Mouse (Mus musculus) C2C12 (cell line): ENCODE results near the gene Akt1s1.

Experiments
- CTCF ChIP-seq: IDR thresholded peaks from one replicate; pipeline ENCODE4 v1.5.1; 2011; ENCODE audit not compliant: control insufficient read depth, insufficient read depth, insufficient read length
- MAX ChIP-seq: IDR thresholded peaks from one replicate; pipeline ENCODE4 v1.6.1; 2011; ENCODE audit warnings: mild to moderate bottlenecking, control low read depth
- MYOG ChIP-seq: IDR thresholded peaks from one replicate; pipeline ENCODE4 v1.6.1; 2011; ENCODE audit not compliant: control insufficient read depth, insufficient read length; ENCODE audit errors: extremely low read depth
- USF1 ChIP-seq: IDR thresholded peaks from one replicate; pipeline ENCODE4 v1.6.1; 2011; ENCODE audit warnings: low read depth, mild to moderate bottlenecking, control low read depth, moderate library complexity

GRCm38 (mm10) chr7:44808927-44809326 is 39.9 kb upstream of the Akt1s1 start:
- no peak for TF ChIP-seq CTCF
- TF ChIP-seq MAX, result no peak
- no peak for TF ChIP-seq MYOG
- no peak for TF ChIP-seq USF1
